Mouse (Mus musculus) T-helper 17 cell (primary cell): ENCODE measurements at regions not wholly inside any gene's neighbourhood (a gene's known extent, or its start where the extent isn't known, plus 50 kb on each side); places are given as distances from the start of the nearest gene placed in this dataset.
"Not testable (repeated sequence)": the region's sequence is repeated elsewhere in the genome, so short reads cannot be mapped to it uniquely, and the experiment has no call there.

Experiments
- in situ Hi-C, 2 experiments: fragments of 300-600 bp; cut with MboI, MseI; formaldehyde crosslinking; loops; 1 replicate in 1 of 2; 2 replicates in 1 of 2; pipeline ENCODE4 v1.15.1; 2025; ENCODE audit warnings: high pct_unique_total_duplicates in 2 of 2

GRCm38 (mm10) chr3:34709553-34709952, 59.3 kb downstream of the Sox2 start:
- in situ Hi-C loops = no loop called here

- in situ Hi-C loops = not testable (repeated sequence)
Observed at GRCm38 (mm10) chr3:34712137-34712536, 61.9 kb downstream of the Sox2 start.

- in situ Hi-C loops = no loop called here
Observed at GRCm38 (mm10) chr3:34722506-34722905, 72.3 kb downstream of the Sox2 start.

- in situ Hi-C loops = no loop called here
Observed at GRCm38 (mm10) chr3:34726955-34727354, 76.8 kb downstream of the Sox2 start.

- in situ Hi-C loops = no loop called here
Observed at GRCm38 (mm10) chr3:34728282-34728681, 78.1 kb downstream of the Sox2 start.

- in situ Hi-C loops = no loop called here
Observed at GRCm38 (mm10) chr3:34734966-34735365, 84.8 kb downstream of the Sox2 start.

- in situ Hi-C loops = no loop called here
Observed at GRCm38 (mm10) chr3:34738001-34738400, 87.8 kb downstream of the Sox2 start.

- in situ Hi-C loops = no loop called here
Observed at GRCm38 (mm10) chr3:34738938-34739337, 88.7 kb downstream of the Sox2 start.

- in situ Hi-C loops = no loop called here
Observed at GRCm38 (mm10) chr3:34739693-34740092, 89.5 kb downstream of the Sox2 start.

- in situ Hi-C loops = no loop called here
Observed at GRCm38 (mm10) chr3:34740110-34740509, 89.9 kb downstream of the Sox2 start.

- in situ Hi-C loops = no loop called here
Observed at GRCm38 (mm10) chr3:34745181-34745736, 95.1 kb downstream of the Sox2 start.

- in situ Hi-C loops = no loop called here
Observed at GRCm38 (mm10) chr3:34747499-34748093, 97.4 kb downstream of the Sox2 start.

- in situ Hi-C loops = no loop called here
Observed at GRCm38 (mm10) chr3:34749989-34750388, 99.8 kb downstream of the Sox2 start.

- in situ Hi-C loops = no loop called here
Observed at GRCm38 (mm10) chr3:34751551-34751950, 101.3 kb downstream of the Sox2 start.

GRCm38 (mm10) chr3:34753557-34753956, 103.4 kb downstream of the Sox2 start:
- in situ Hi-C loops = no loop called here

- in situ Hi-C loops = no loop called here
Observed at GRCm38 (mm10) chr3:34754781-34755180, 104.6 kb downstream of the Sox2 start.

- in situ Hi-C loops = not testable (repeated sequence)
Observed at GRCm38 (mm10) chr3:34755282-34755681, 105.1 kb downstream of the Sox2 start.

GRCm38 (mm10) chr3:34756632-34757031, 106.4 kb downstream of the Sox2 start:
- in situ Hi-C loops = no loop called here

GRCm38 (mm10) chr3:34757130-34757529, 106.9 kb downstream of the Sox2 start:
- in situ Hi-C loops = no loop called here

- in situ Hi-C loops = no loop called here
Observed at GRCm38 (mm10) chr3:34757813-34758510, 107.8 kb downstream of the Sox2 start.

GRCm38 (mm10) chr3:34759942-34760640, 109.9 kb downstream of the Sox2 start:
- in situ Hi-C loops = no loop called here

- in situ Hi-C loops = no loop called here
Observed at GRCm38 (mm10) chr3:34761162-34761769, 111.1 kb downstream of the Sox2 start.
